In the genomic region with DNA sequence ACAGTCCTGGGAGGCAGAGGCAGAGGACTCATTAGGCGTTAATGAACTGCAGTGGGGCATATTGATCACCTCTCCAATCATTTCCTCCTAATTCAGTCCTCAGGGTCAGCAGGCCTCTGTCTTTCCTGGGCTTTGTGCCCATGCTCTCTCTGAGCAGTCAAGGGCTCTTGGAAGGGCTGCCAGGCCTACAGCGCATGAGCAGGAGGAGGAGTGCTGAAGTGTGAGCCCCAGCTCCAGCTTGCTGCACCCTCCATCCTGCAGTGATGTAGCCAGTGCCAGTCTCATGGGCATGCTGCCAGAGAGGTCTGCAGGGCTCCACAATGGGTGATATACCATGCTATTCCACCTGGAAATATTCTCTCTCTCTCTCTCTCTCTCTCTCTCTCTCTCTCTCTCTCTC, we compare ENCODE assay signal across 12 mouse cellular contexts.
DNase-seq lines count a peak whose midpoint lies in the region; ATAC-seq and TF ChIP-seq lines count a peak whose summit lies in the region.
"Had no signal": no experiment of that assay in that cellular context is flagged by ENCODE, and none has a peak within 500 bp of the region (broad histone marks: within the 10 kb centered on the region; RNA-seq: fewer than 3 reads in every experiment).

No protein-coding gene starts in this region.

- no peak overlapping the region for H3K4me3 ChIP-seq in midbrain, postnatal 0 days (ENCODE audit: low read depth, low read length)
- H3K4me3 ChIP-seq in midbrain, embryonic 16.5 days (ENCODE audit: low read depth, low read length): no peak overlapping the region
- H3K4me3 ChIP-seq in forebrain, embryonic 16.5 days (replicated peaks; ENCODE audit: low read length): no peak overlapping the region
- no peak overlapping the region for H3K4me3 ChIP-seq in liver, embryonic 11.5 days (ENCODE audit: low read depth, low read length)
- H3K4me3 ChIP-seq: embryonic facial prominence, embryonic 10.5 days; heart, embryonic 15.5 days had no signal

- no peak overlapping the region for H3K27ac ChIP-seq in midbrain, postnatal 0 days (ENCODE audit: low read depth, low read length)
- H3K27ac ChIP-seq in midbrain, embryonic 16.5 days (ENCODE audit: low read length): no peak overlapping the region
- H3K27ac ChIP-seq in forebrain, embryonic 16.5 days (ENCODE audit: low read length): peak overlapping the region; percentile 57
- H3K27ac ChIP-seq in liver, embryonic 11.5 days (ENCODE audit: low read depth, low read length): no peak overlapping the region
- H3K27ac ChIP-seq: embryonic facial prominence, embryonic 10.5 days; heart, embryonic 15.5 days had no signal

- H3K9ac ChIP-seq in midbrain, postnatal 0 days (replicated peaks; ENCODE audit: low read length, poor library complexity, severe bottlenecking): no peak overlapping the region
- H3K9ac ChIP-seq in midbrain, embryonic 16.5 days (ENCODE audit: low read depth, low read length): no peak overlapping the region
- H3K9ac ChIP-seq in forebrain, embryonic 16.5 days (replicated peaks; ENCODE audit: low read depth, low read length): no peak overlapping the region
- H3K9ac ChIP-seq in liver, embryonic 11.5 days (ENCODE audit: low read depth, low read length): no peak overlapping the region
- H3K9ac ChIP-seq: heart, embryonic 15.5 days had no signal

- TF ChIP-seq CTCF in midbrain, postnatal 0 days (IDR thresholded peaks at IDR 0.05): no peak

- peak; percentile 27 to 28 for DNase-seq in heart, adult 18-20 months
- DNase-seq in heart, postnatal 25 days (ENCODE audit: low spot score): no peak
- DNase-seq in midbrain, postnatal 0 days (ENCODE audit: low spot score): peak; percentile 40
- DNase-seq in lung, postnatal 36 days: peak; percentile 58
- DNase-seq in kidney, postnatal 4 days: no peak
- DNase-seq in liver, embryonic 11.5 days (ENCODE audit: low spot score): no peak
- DNase-seq: gastrocnemius, postnatal 25 days; kidney, adult 18-20 months had no signal

- H3K27me3 ChIP-seq in midbrain, postnatal 0 days (ENCODE audit: insufficient read depth, low read length): peaks cover 3% of the 10 kb centered on the region; the same call in 1 of the 2 replicates
- H3K27me3 ChIP-seq in midbrain, embryonic 16.5 days (ENCODE audit: control insufficient read depth, insufficient read depth, low read depth, low read length): peaks cover 15% of the 10 kb centered on the region
- no peaks in the 10 kb centered on the region for H3K27me3 ChIP-seq in forebrain, embryonic 16.5 days (replicated peaks; ENCODE audit: control insufficient read depth, insufficient read depth, low read length)
- peaks cover 35% of the 10 kb centered on the region for H3K27me3 ChIP-seq in liver, embryonic 11.5 days (replicated peaks; ENCODE audit: control insufficient read depth, insufficient read depth, low read length)

- ATAC-seq in midbrain, postnatal 0 days (ENCODE audit: low FRiP score): no peak
- ATAC-seq in midbrain, embryonic 16.5 days: no peak
- peak; percentile 56 for ATAC-seq in forebrain, embryonic 16.5 days
- ATAC-seq in liver, embryonic 11.5 days (replicated peaks; ENCODE audit: low FRiP score): no peak

- no peaks in the 10 kb centered on the region for H3K36me3 ChIP-seq in midbrain, postnatal 0 days (ENCODE audit: insufficient read depth, low read length)
- H3K36me3 ChIP-seq in midbrain, embryonic 16.5 days (ENCODE audit: control insufficient read depth, insufficient read depth, low read length): no peaks in the 10 kb centered on the region
- H3K36me3 ChIP-seq in forebrain, embryonic 16.5 days (ENCODE audit: control insufficient read depth, insufficient read depth): no peaks in the 10 kb centered on the region
- H3K36me3 ChIP-seq in liver, embryonic 11.5 days (ENCODE audit: control insufficient read depth, insufficient read depth, low read length): no peaks in the 10 kb centered on the region
- H3K36me3 ChIP-seq: embryonic facial prominence, embryonic 10.5 days; heart, embryonic 15.5 days had no signal

- H3K9me3 ChIP-seq in midbrain, postnatal 0 days (ENCODE audit: low read length): no peaks in the 10 kb centered on the region
- H3K9me3 ChIP-seq in midbrain, embryonic 16.5 days (replicated peaks; ENCODE audit: control insufficient read depth, low read length, poor library complexity, severe bottlenecking): no peaks in the 10 kb centered on the region
- no peaks in the 10 kb centered on the region for H3K9me3 ChIP-seq in forebrain, embryonic 16.5 days (ENCODE audit: control insufficient read depth, low read length)
- H3K9me3 ChIP-seq in liver, embryonic 11.5 days (ENCODE audit: control insufficient read depth, low read length): no peaks in the 10 kb centered on the region
- H3K9me3 ChIP-seq: embryonic facial prominence, embryonic 10.5 days; heart, embryonic 15.5 days had no signal

- intact Hi-C loops in heart, postnatal 25 days (cut with DNase I): no loop called here

- no peak overlapping the region for H3K4me2 ChIP-seq in midbrain, postnatal 0 days (ENCODE audit: low read depth, low read length, poor library complexity, severe bottlenecking)
- no peak overlapping the region for H3K4me2 ChIP-seq in midbrain, embryonic 16.5 days (ENCODE audit: low read length)
- no peak overlapping the region for H3K4me2 ChIP-seq in forebrain, embryonic 16.5 days (ENCODE audit: low read length)
- H3K4me2 ChIP-seq in liver, embryonic 11.5 days: no peak overlapping the region
- H3K4me2 ChIP-seq: heart, embryonic 15.5 days had no signal

- no peaks in the 10 kb centered on the region for H3K4me1 ChIP-seq in midbrain, postnatal 0 days (ENCODE audit: insufficient read depth, low read length)
- peaks cover 14% of the 10 kb centered on the region for H3K4me1 ChIP-seq in midbrain, embryonic 16.5 days (ENCODE audit: control insufficient read depth, insufficient read depth, low read length)
- H3K4me1 ChIP-seq in forebrain, embryonic 16.5 days (replicated peaks; ENCODE audit: control insufficient read depth, insufficient read depth, low read length): peaks cover 29% of the 10 kb centered on the region
- H3K4me1 ChIP-seq in liver, embryonic 11.5 days (replicated peaks; ENCODE audit: control insufficient read depth, insufficient read depth, low read length): no peaks in the 10 kb centered on the region

- 67% methylated on average over 2 of the region's 2 CpGs for WGBS in midbrain, postnatal 0 days
- WGBS in midbrain, embryonic 16.5 days: 73% methylated on average over 2 of the region's 2 CpGs
- 58% methylated on average over 2 of the region's 2 CpGs for WGBS in forebrain, embryonic 16.5 days
- 64% methylated on average over 1 of the region's 2 CpGs for WGBS in liver, embryonic 11.5 days

Comparison
In these comparisons a context has a peak if more than half of its experiments do, and no peak if none do; other contexts are left out.
1. DNase-seq: peak in heart, adult 18-20 months (2 of 2), midbrain, postnatal 0 days (single experiment) and lung, postnatal 36 days (single experiment); none in heart, postnatal 25 days (single experiment), kidney, postnatal 4 days (0 of 2) and liver, embryonic 11.5 days (single experiment).